Mouse (Mus musculus) cerebellum, adult 2 months (tissue): Measurements from ENCODE around the gene Elmo1.

ENCODE experiments used
- CTCF ChIP-seq: fragments of 200-500 bp; IDR thresholded peaks from 2 replicates; pipeline ENCODE4 v1.5.1; 2011; ENCODE audit warnings: low read depth, mild to moderate bottlenecking, control low read depth, low read length, moderate library complexity, borderline replicate concordance; ENCODE audit not compliant: insufficient read depth
- POLR2A ChIP-seq: fragments of 200-500 bp; IDR thresholded peaks from 2 replicates; pipeline ENCODE4 v1.6.1; 2011; ENCODE audit warnings: low read length, control low read depth, borderline replicate concordance; ENCODE audit not compliant: insufficient read depth

DNA sequence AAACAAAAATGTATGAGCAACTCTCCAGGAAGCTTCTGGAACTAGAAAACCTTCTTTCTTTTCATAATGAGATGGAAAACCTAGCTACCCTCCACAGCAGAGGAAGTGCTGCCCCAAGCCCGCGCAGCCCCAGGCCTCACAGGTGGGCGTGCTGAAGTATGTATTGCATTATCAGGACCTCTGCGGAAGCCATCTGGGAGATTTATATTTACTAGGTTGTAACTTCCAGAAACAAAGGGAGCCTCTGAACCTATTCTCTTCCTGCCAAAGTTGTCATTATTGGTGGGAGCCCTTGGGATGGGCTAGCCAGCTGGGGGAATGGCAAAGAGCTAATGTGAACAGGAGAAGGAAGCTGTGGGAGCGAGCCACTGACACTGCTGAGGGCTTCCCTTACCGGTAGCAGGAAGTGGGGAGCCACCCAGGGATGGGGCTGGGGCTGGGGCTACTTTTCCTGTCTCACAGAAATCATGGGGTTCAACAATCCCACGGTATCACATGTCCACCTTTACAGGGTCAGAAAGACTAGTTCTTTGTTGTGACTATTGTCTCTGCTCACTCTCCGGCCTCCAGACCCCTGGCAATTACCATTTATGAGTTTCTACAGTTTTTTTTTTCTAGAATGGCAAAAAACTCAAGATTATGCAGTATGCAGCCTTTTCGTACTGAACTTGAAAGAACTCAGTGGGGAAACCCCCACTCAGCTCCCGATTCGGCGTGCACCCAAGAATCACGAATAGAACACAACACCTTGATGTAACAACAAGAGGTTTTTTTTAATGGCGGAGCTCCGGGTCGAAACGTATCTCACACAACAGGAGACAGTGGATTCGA, 44.2 kb downstream of the Elmo1 start:
- TF ChIP-seq CTCF (no peak), POLR2A (no peak)
